Mouse (Mus musculus): Measurements from ENCODE around the gene Dbt. TPM values are rescaled to one million over a fixed set of nuclear protein-coding genes. Genes with fewer than 3 reads are reported as not detected.

Dbt gene
- 6.5 to 16.9 TPM (median 8.7 TPM) in 3 replicates for total RNA-seq (2017)

GRCm38 (mm10) chr3:116512904-116513716 is at the start of gene Dbt:
Gene Dbt, plus strand, starts transcription at chr3:116513070.
- peak; percentile 98 for ATAC-seq (replicated peaks; ENCODE audit: insufficient number of reproducible peaks, low FRiP score, low TSS enrichment, poor library complexity, severe bottlenecking)

GRCm38 (mm10) chr3:116464318-116464717 is 48.6 kb upstream of the Dbt start:
- ATAC-seq (replicated peaks; ENCODE audit: insufficient number of reproducible peaks, low FRiP score, low TSS enrichment, poor library complexity, severe bottlenecking), result no peak

- no peak for ATAC-seq (replicated peaks; ENCODE audit: insufficient number of reproducible peaks, low FRiP score, low TSS enrichment, poor library complexity, severe bottlenecking)
These were observed 47.2 kb upstream of the Dbt start for GRCm38 (mm10) chr3:116465709-116466108.

GRCm38 (mm10) chr3:116474602-116475001 is 38.3 kb upstream of the Dbt start:
- no peak for ATAC-seq (replicated peaks; ENCODE audit: insufficient number of reproducible peaks, low FRiP score, low TSS enrichment, poor library complexity, severe bottlenecking)

- ATAC-seq (replicated peaks; ENCODE audit: insufficient number of reproducible peaks, low FRiP score, low TSS enrichment, poor library complexity, severe bottlenecking), result 0 out of 2 replicates have a peak, but pooled peaks have one; percentile 53
These were observed 36.1 kb upstream of the Dbt start for GRCm38 (mm10) chr3:116476686-116477298.

GRCm38 (mm10) chr3:116477351-116477750 is 35.5 kb upstream of the Dbt start:
- no peak for ATAC-seq (replicated peaks; ENCODE audit: insufficient number of reproducible peaks, low FRiP score, low TSS enrichment, poor library complexity, severe bottlenecking)

GRCm38 (mm10) chr3:116480119-116480518 is 32.8 kb upstream of the Dbt start:
- no peak for ATAC-seq (replicated peaks; ENCODE audit: insufficient number of reproducible peaks, low FRiP score, low TSS enrichment, poor library complexity, severe bottlenecking)

GRCm38 (mm10) chr3:116480937-116481336 is 31.9 kb upstream of the Dbt start:
- ATAC-seq (replicated peaks; ENCODE audit: insufficient number of reproducible peaks, low FRiP score, low TSS enrichment, poor library complexity, severe bottlenecking), result no peak

- peak; percentile 81 for ATAC-seq (replicated peaks; ENCODE audit: insufficient number of reproducible peaks, low FRiP score, low TSS enrichment, poor library complexity, severe bottlenecking)
These were observed 30.1 kb upstream of the Dbt start for GRCm38 (mm10) chr3:116482724-116483123.

- no peak for ATAC-seq (replicated peaks; ENCODE audit: insufficient number of reproducible peaks, low FRiP score, low TSS enrichment, poor library complexity, severe bottlenecking)
These were observed 29.6 kb upstream of the Dbt start for GRCm38 (mm10) chr3:116483271-116483670.

GRCm38 (mm10) chr3:116490920-116491319 is 21.9 kb upstream of the Dbt start:
- no peak for ATAC-seq (replicated peaks; ENCODE audit: insufficient number of reproducible peaks, low FRiP score, low TSS enrichment, poor library complexity, severe bottlenecking)

- no peak for ATAC-seq (replicated peaks; ENCODE audit: insufficient number of reproducible peaks, low FRiP score, low TSS enrichment, poor library complexity, severe bottlenecking)
These were observed 20.9 kb upstream of the Dbt start for GRCm38 (mm10) chr3:116491923-116492454.

GRCm38 (mm10) chr3:116493658-116494057 is 19.2 kb upstream of the Dbt start:
- no peak for ATAC-seq (replicated peaks; ENCODE audit: insufficient number of reproducible peaks, low FRiP score, low TSS enrichment, poor library complexity, severe bottlenecking)

- no peak for ATAC-seq (replicated peaks; ENCODE audit: insufficient number of reproducible peaks, low FRiP score, low TSS enrichment, poor library complexity, severe bottlenecking)
These were observed 17.2 kb upstream of the Dbt start for GRCm38 (mm10) chr3:116495671-116496070.

- peak; percentile 86 for ATAC-seq (replicated peaks; ENCODE audit: insufficient number of reproducible peaks, low FRiP score, low TSS enrichment, poor library complexity, severe bottlenecking)
These were observed 5.0 kb upstream of the Dbt start, which contains the start of gene Rtca for GRCm38 (mm10) chr3:116507772-116508351. Gene Rtca, minus strand, starts transcription at chr3:116508208.

GRCm38 (mm10) chr3:116512151-116512903 is 543 bp upstream of the Dbt start:
- 0 out of 2 replicates have a peak, but pooled peaks have one; percentile 2 for ATAC-seq (replicated peaks; ENCODE audit: insufficient number of reproducible peaks, low FRiP score, low TSS enrichment, poor library complexity, severe bottlenecking)

GRCm38 (mm10) chr3:116520141-116520761 is 7.4 kb downstream of the Dbt start:
- no peak for ATAC-seq (replicated peaks; ENCODE audit: insufficient number of reproducible peaks, low FRiP score, low TSS enrichment, poor library complexity, severe bottlenecking)

GRCm38 (mm10) chr3:116529741-116530140 is 16.9 kb downstream of the Dbt start:
- no peak for ATAC-seq (replicated peaks; ENCODE audit: insufficient number of reproducible peaks, low FRiP score, low TSS enrichment, poor library complexity, severe bottlenecking)
